Mouse (Mus musculus): ENCODE data around the gene Aldh9a1.

Gene Aldh9a1

DNA sequence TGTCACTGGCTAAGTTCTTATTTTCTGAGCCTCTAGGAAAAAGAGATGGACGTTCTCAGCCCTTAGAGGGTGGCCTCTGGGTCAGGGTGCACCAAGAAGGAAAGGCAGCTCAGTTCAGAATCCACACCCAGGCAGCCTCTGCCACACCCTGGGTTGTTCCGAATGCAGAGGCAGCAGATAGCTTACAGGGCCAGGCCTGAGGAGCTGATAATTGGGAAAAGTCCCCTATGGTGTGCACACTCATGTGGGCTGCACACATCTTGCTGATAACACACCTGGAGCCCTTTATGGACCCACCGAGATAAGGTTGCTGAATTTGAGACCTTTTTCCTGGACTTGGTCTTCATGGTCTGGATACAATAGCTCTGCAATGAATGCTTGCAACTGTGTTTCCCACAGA is 34.4 kb downstream of the Aldh9a1 start:
- DNase-seq (ENCODE audit: low spot score in 2 of 2) = peak; percentile 37 to 48

DNA sequence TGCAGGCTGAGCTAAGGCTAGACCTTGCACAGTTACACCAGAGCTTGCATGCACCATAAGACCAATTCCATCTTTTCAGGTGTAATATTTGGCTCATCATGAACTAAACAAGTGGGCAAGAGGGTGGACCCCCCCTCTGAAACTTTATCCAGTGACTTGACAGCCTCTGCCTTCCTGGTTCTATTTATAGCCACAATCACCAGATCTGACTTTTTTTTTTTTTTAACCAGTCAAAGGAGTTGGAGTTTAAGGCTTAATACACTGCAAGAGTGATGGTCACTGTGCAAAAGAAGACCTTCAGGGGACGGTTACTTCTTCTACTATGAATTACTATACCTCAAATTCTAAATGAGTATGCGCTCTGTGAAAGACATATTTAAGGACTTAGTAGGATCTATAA is 35.4 kb downstream of the Aldh9a1 start:
- DNase-seq (ENCODE audit: low spot score in 2 of 2) = no peak

DNA sequence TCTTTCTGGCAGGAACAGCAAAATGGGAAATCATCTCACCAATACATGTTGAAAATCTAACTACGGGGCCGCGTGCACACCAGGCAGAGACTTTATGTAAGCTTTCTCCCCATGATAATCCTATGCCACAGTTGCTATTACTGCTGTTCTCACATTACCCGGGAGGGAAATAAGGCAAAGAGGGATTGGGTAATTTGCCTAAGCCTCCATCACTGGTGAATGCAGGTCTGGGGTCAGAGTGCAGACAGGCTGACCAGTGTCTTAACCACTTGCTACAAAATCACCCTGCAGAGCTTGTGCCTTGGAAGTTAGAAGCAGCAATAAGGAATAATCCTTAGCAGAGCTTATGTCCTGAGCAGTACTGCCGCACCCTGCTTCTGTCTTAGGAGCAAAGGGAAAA is 35.8 kb downstream of the Aldh9a1 start:
- DNase-seq (ENCODE audit: low spot score in 2 of 2) = no peak

DNA sequence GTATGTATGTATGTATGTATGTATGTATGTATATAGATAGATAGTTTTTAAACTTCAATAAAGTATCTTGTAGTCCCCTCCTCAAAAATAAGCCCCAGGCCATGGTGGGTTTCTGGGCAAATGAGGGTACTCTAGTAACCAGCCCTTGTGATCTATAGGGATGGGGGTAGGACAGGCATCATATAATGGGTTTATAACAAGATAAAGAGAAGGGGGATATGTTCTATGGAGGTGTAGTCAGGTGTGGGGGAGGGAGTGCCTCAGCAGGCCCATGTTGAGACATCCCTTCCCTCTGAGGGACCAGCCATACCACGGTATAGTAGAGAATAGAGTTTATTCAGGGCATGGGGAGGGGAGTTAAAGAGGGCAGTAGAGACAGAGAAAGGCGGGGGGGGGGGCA is 36.7 kb downstream of the Aldh9a1 start:
- DNase-seq (ENCODE audit: low spot score in 2 of 2) = no peak

DNA sequence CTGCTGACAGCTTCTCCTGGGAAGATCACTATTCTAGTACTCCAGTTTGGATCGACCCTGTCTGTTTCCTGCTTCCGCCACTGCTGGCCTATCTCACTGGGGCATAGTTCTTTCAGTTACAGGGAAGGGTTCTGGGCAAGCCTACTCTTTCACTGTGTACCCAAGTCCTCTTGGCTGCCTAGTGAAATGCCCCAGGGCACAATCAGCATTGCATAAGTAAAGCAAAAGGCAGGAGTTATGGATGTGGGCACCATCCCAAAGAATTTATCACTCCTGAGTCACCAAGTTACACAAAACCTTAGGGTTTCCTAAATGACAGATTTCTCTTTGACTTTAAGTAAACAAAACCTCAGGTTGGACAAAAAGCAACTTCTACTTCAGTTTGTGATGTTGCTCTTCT is 37.5 kb downstream of the Aldh9a1 start:
- no peak for DNase-seq (ENCODE audit: low spot score in 2 of 2)

DNA sequence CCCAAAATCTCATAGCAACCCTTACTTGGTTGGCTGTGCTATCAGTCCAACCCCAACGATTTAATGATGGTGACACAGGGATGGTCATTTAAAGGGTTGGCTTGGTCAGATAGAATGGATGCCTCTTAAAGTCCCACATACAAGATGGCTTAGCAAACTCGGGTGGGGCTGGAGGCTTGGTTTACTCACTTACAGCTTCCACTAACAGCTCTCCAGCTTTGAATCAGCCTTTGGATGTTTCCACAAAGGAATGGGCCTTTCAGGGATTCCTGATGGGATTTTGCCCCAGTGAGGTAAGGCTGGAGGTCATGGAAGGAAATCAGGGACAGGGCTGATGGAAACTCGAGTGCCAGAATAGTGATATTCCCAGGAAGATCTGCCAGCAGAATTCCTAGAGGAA is 38.0 kb downstream of the Aldh9a1 start:
- no peak for DNase-seq (ENCODE audit: low spot score in 2 of 2)

DNA sequence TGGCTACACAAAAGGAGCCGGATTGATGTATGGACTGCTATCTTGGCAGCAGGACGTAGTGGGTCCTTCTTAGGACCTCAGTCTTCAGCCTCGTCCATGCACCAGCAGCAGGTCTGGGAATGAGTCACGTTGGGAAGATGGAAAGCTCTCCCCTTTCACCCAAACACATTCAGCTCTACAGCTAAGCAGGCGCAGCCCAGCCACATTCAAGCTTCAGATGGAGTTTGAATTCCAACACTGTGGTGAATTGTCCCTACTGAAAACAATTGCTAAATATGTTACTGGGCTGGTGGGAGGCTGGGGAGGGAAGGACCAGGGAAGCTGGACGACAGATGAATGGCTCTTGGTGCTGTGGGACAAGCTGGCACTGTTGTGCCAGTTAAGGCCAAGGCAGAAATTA is 38.8 kb downstream of the Aldh9a1 start:
- DNase-seq (ENCODE audit: low spot score in 2 of 2) = no peak

DNA sequence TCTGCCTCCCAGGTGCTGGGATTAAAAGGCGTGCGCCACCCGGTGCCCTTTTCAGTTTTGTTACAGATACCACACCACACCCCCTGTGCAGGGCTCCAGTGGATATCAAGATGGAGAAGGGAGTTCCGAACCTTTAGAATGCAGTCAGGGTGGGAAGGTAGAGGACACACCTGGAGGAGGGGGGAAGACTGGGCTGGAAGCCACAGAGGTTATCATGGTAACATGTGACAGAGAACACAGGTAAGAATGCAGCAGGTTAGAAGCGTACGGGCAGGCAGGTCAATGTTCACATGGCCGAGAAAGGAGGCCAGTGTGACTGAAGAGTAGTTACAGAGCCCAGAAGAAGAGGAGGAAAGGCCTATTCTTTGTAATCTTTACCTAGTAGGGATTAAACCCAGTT is 39.8 kb downstream of the Aldh9a1 start:
- no peak for DNase-seq (ENCODE audit: low spot score in 2 of 2)

DNA sequence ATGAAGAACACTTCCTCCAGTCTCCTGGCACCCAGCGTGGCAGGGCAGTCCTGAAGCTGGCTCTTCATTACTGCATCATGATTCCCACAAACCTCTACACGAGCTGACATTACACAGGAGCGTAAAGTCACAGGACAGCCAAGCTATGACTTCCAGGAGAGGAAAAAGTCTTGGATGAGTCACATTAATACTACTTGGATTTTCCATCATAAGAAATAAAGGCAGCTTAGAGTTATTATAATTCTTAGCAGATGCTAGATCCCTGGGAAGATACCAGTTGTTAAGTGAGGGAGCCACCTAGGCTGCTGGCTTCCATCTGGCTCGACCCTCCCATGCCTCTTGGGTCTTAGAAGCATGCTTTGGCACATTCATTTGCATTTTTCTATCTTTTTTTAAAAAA is 40.6 kb downstream of the Aldh9a1 start:
- DNase-seq (ENCODE audit: low spot score in 2 of 2) = no peak

DNA sequence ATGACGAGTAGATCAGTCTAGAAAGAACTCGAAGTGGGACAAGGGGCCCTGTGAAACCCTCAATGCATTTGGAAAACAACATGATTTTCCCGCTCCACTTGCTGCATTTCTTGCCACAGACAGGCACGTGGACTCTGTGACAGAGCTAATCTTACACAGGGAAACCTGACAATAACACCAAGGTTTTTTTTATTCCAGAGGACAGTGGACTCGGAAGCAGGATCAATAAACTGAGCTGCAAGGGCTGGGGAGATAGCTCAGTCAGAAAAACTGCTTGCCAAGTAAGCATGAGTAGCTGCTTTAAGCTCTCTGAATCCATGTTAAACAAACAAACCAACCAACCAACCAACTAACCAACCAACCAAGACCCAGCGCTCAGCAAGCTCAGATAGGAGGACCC is 41.5 kb downstream of the Aldh9a1 start:
- no peak for DNase-seq (ENCODE audit: low spot score in 2 of 2)

DNA sequence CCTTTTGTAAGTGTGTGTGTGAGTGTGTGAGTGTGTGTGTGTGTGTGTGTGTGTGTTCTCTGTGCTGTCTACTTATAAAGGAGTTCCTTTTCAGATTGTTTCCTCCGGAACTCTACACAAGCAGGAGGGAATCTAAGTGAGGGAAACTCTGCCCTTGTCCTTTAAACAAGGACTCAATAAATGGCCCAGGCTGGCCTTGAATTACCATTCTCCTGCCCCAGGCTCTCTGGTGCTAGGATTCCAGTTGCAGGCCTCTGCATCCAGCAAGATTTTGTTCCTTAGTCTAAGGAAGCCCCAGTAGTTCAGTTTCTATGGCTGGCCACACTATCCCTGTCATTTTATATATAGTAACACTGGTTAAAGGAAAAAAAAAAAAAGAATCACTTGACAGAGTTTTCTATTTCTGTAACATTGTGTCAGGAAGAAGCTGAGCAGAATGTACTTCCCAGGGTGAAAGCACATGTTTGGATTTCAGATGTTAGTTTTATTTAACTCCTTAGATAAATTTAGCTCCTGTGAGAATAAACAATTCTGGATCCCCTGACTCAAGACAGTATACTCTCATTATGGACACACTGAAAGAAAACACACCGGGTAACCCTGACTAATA is 42.3 kb downstream of the Aldh9a1 start:
- DNase-seq (ENCODE audit: low spot score in 2 of 2) = no peak

DNA sequence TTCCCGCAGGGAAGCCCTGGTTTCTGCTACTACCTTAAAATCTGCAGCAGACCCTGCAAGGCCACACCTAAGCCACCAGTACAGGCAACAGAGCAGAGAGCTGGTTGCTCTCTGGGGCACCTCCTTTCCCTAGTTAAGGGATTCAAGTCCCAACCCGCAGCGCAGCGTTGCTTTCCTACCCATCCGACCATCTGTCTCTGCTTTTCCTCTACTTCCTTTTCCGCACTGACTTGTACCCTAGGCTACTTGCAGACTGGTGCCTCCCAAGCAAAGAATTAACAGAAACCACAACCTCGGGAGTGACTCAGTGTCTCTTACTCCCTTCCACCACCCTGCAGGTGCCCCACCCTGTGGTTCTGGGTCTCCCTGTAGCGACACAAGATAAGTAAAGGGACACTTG is 42.9 kb downstream of the Aldh9a1 start:
- DNase-seq (ENCODE audit: low spot score in 2 of 2) = peak; percentile 17 to 33

DNA sequence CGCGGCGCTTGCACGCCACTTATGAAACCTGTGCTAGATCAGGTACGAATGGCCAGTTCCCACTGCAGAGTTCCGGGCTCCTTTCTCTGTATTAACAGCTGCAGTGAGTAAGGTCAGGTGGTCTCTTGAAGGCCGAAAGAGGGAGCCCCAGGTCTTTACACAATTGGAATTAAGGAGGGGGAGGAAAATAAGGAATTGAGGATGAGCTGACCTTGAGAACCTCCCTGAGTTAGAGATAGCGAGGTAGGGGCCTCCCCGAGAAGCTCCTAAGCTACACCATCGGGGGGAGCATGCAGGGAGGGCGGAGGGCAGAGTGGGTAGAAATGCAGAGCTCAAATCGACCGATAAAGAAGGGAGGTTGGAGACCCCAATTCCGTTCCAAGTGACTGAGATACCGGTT is 43.5 kb downstream of the Aldh9a1 start:
- no peak for DNase-seq (ENCODE audit: low spot score in 2 of 2)

DNA sequence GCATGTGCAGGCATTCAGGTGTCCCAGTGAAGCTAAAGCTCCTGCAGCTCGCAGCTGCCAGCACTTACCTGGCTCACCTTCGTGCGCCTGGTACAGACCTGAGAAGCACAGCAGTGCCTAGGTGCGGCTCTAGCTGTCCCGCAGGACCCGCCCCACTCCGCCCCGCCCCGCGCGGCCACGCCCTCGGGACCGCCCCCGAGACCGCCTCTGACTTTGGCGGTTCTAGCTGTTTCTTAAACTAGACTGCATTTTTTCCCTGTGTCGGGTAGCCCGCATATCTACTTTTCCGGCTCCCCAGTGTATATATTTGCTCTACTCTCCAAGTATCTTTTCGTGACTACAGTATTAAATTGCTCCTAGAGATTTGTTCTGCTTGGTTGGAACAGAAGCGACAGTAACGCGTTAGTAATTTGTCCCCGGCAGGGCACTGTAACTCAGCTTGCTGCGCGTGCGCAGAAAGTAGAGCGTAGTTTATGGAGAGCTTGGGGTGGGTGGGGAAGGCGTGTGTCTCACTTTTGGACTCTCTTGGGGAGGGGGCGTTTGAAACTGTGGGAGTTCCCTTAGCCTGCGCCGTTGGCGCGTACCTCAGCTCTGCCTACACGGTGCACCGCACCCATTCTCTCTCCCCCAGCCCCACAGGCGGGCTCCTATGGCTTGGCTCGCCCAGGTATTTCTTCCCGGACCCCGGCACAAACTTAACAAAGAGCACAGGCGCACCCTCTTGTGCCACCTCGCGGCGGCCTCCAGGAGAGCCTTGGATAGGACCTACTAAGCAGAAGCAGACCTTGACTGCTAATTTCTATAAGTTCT is 44.1 kb downstream of the Aldh9a1 start, which contains the start of gene Mgst3:
Gene Mgst3 (minus strand): TSS at position 159 of the 810 bp plus-strand sequence.
- peak; percentile 94 to 95 for DNase-seq (ENCODE audit: low spot score in 2 of 2)

DNA sequence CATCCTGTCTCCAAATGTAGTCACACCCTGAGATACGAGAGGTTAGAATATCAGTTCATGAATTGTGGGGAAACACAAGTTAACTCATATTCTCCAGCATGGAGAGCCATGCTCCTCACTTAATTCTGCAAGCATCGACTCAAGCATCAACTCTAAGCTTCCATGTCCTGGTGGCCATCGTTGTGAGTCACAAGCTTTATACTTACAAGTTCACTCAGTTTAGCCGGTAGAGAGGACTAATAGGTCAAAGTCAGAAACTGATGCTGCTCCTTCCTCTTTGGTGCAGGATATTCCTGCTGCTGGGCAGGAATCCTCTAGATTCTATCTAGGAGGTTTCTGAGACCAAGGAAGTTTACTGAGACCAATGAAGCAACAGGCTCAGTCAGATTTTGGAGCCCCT is 55.4 kb downstream of the Aldh9a1 start:
- no peak for DNase-seq (ENCODE audit: low spot score in 2 of 2)

DNA sequence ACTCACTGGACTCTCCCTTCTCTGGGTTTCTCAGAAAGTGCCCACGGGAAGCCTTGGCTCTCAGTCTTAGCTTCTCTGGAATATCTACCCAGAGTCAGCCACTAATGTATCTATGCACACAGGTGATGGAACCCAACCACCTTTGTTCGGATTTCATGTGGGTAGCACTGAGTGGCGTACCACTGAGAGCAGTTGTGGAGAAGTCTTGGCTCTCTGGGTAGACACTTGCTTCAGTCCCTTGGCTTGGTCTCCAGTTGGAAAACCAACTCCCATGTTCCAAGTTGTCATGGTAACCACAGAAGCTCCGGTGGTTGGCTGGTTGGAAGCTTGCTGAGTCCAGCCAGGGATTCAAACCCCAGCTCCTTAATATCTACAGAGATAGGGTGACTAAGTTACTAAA is 59.8 kb downstream of the Aldh9a1 start:
- no peak for DNase-seq (ENCODE audit: low spot score in 2 of 2)

DNA sequence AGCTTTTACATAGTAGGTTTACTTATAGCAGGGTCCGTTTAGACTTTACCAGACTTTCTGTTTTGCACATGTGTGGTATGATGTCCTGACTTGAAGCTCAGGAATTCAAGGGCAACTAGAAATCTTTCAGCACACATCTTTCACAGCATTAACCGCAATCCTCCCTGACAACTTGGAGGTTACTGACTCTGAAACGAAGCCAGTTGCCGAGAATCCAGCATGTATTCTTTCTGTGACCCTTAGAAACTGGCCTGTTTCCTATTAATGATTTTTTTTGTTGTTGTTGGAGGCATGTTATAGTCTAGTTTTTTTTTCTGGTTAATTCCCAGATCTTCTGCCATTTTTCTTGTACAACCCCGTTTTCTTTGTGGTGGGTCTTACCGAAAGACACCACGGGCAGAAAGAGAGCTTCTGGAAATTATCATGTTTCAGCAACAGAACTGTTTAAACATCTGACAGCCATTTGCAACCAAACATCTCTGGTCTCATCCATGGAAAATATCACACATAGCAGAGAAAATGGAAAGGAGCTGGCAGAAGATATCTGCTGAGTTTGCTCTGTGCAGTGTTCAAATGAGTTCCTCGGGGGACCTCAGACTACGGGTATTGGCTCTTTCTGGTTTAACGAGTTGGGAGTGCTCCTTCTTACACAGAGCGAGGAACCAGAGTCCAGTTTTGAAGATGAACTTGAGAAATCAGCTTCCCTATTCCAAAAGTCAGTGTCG is 62.4 kb downstream of the Aldh9a1 start:
- DNase-seq (ENCODE audit: low spot score in 2 of 2) = no peak

DNA sequence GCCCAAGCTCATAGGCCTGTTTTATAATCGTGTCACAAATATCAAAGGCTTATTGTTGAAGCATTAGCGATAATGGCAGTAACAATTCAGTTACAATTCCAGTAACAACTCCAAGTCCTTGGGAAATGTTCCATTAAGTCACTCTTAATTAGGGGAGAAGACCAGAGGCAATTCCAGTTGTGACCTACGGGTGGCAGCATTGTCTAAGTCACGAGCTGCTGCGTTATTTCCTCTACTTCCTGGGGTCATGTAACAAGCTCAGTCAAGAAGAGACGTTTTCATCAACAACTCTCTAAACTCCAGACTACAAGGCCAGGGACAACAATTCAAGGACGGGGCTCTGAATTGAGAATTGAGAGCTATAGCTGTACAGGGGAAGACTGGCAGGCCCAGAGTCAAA is 65.1 kb downstream of the Aldh9a1 start:
- peak in 1 of 2 experiments; percentile 52 for DNase-seq (ENCODE audit: low spot score in 2 of 2)
